Mouse (Mus musculus): Measurements from ENCODE around the gene Mlc1.

Gene Mlc1

DNA sequence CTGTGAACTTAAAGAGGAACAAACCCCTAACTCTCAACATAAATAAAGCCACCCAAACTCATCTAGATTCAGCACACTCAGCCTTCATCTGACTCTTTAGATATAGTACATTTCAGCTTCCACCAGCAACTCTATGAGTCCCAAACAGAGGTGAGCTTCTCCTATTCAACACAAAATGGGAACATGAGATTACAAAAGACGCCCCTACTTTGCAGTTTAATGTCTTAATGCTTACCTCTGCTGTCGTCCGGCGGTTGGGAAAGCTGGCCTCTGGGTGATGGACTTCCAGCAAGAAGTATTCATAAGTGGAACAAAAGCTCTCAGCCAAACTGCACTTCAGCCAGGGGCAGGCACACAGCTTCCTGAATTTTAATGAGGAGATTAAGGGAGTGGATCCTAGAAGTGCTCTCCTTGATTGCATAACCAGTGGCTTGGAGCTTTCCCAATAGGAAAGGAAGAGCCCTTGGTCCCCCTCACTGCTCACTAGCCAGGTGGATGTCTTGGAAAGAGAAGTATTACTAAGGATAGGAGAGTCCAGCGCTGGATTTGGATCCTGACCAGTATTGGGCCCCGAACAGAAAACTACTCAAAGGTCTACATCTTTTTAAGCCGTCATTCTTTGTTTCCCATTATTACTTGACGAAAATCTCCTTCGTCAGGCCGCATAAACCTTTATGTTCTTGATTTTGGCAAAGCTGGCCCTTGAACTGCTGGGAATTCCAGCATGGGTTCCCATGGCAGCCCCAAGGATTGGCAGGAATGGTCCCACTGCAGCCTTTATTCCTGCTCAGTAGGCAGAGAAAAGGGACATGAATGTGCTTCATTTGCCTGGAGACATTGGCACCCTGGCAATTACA is at the start of gene Mlc1:
TSS of gene Mlc1 (minus strand) at position 727 of the 857 bp plus-strand sequence.
- DNase-seq (ENCODE audit: low read depth in 1 of 2, low spot score in 2 of 2): no peak

DNA sequence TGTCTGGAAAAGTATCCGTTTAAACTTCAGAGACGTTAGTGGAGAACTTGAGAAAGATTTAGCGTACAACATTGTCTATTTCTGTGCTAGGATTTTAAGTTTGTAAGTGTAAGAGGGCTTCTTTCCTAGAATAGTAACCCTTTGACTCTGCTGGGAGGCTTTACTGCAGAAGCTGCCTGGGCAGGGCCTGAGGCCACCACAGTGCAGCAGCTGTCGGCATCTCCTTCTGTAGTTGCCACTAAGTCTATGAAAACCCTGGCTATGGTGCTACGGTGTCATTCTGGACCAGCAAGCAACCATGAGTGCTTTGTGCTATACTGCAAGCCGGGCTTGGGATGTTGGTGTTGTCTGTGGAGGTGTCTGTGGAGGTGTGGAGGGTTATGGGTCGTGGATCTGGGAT is 41.7 kb upstream of the Mlc1 start:
- no peak for DNase-seq (ENCODE audit: low read depth in 1 of 2, low spot score in 2 of 2)

DNA sequence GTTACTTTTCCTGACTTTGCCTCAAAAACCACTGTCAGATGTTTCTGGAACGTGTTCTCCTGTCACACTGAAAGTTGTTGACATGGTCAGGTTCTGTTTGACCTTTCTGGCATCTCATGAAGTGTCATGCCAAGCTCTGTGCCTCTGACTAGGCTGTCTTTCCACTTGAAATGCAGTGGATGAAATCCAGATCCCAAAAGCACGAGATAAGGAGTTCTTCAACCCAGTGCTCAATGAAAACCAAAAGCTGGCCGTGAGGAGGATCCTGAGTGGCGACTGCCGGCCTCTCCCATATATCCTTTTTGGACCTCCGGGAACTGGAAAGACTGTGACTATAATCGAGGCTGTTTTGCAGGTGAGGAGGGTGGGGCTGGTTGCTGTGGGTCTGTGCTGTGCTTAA is 41.3 kb upstream of the Mlc1 start:
- DNase-seq (ENCODE audit: low read depth in 1 of 2, low spot score in 2 of 2): no peak

DNA sequence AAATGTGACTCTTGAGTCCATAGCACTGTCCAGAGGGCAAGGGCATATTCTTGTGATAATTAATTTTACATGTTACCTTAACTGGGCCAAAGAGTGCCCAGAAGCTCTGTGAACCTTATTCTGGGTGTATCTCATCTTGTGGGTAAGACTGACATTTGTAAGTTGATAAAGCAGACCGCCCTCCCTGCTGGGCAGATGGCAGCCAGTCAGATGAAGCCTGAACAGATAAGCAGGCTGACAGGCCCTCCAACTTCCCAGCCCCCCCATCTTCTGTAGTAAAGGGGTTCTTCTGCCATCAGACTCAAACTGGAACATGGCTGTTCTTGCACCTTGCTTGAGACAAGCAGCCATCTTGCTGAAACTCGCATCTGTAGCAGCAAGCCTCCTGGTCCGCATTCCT is 37.9 kb upstream of the Mlc1 start:
- no peak for DNase-seq (ENCODE audit: low read depth in 1 of 2, low spot score in 2 of 2)

DNA sequence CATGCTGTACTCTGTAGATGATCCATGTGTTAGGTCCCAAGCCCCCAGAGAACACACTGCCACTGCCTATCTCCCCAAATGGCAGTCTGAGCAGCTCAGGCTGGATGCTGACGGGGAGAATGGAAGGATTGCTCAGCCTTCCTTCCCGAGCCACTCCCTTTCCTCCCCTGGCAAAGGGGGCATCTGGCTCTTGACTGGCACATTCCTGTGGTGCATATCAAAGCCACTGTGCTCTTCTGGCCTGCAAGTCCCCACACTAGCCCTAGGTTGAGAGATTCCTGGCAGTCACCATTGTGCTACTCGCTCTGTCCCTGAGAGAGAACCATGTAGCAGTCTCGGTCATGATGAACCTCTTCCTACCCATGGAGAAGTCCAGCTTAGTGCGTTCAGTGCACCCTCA is 29.0 kb upstream of the Mlc1 start:
- no peak for DNase-seq (ENCODE audit: low read depth in 1 of 2, low spot score in 2 of 2)

DNA sequence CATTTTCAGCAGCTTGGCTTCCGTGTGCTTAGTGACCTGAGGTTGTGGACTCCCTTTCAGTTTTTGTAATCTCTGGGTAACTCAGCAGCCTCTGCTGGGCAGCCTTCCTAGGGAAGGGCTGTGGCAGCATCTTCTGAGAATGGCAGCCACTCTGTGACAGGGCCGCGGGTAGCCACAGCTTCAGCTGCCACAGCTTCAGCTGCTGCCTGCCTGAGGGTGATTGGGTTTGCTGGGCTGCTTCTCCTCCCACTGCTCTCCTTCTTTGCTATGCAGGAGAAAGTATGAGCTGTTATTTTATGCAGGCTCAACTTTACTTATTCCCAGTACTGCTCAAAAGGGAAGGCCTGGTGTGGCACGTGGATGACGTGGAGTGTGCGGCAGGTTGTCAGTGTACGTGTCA is 28.2 kb upstream of the Mlc1 start:
- no peak for DNase-seq (ENCODE audit: low read depth in 1 of 2, low spot score in 2 of 2)

DNA sequence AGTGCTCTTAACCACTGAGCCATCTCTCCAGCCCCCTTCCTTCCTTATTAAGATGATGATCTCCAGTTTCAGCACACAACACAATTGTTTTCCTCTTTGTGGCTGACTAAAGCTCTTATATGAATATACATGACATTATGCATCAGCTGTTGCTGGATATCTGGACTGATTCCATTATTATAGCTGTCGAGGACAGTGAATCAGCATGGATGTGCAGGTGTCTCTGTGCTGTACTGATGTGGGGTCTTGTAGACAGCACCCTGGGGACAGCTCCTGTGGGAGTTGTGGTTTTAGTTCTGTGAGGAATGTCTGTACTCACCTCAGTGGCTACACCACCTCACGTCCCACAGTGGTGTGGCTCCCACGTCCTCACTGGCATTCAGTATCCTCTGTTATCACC is 22.4 kb upstream of the Mlc1 start:
- DNase-seq (ENCODE audit: low read depth in 1 of 2, low spot score in 2 of 2): no peak

DNA sequence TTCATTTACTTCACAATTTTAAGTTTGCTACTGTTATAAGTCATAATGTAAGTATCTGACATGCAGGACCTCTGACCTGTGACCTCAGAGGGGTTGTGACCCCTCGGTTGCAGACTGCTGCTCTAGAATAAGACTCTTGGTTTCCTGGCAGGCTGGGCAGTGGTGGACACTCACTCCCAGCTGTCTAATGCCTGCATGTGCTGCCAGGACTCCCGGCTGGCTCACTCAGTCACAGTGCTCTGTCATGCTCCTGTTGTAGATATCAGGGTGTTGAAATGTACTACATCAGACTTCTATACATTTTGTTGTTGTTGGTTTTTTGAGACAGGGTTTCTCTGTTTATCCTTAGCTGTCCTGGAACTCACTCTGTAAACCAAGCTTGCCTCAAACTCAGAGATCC is 21.6 kb upstream of the Mlc1 start:
- DNase-seq (ENCODE audit: low read depth in 1 of 2, low spot score in 2 of 2): no peak

DNA sequence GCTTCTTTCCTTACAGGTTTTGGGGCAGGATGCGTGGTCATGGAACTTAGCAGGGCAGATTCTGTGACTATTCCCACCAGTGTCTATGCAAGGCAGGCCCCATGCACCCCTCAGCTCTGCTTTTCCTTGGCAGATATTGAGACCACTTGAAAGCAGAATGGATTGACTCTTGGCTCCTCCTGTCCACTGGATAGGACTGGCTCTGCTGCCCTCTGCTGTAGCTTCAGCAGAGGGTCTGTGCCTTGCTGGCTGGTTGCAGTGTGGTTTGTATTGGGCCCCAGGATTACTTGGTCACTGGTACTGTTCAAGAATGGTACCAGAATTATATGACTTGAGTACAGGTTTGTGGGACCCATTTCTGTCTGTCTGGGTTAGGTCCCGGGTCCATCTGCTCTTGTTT is 20.3 kb upstream of the Mlc1 start:
- no peak for DNase-seq (ENCODE audit: low read depth in 1 of 2, low spot score in 2 of 2)

DNA sequence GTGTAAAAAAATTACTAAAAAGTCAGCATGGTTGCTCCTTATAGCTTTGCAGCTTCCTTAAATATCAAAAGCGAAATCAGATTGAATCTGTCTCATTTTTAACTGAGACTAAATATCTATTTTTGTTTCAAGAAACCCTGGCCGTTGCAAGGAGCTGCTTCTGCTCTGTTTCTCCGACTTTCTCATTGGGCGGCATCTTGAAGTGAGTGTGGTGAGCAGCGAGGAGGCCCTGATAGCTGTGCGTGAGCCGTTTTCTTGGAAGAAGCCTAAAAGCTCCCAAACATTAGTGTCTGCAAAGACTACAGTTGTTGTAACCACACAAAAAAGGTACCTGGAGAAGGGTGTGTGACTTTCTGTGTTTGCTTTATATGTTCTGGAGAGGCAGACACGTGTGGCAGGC is 19.8 kb upstream of the Mlc1 start:
- no peak for DNase-seq (ENCODE audit: low read depth in 1 of 2, low spot score in 2 of 2)

DNA sequence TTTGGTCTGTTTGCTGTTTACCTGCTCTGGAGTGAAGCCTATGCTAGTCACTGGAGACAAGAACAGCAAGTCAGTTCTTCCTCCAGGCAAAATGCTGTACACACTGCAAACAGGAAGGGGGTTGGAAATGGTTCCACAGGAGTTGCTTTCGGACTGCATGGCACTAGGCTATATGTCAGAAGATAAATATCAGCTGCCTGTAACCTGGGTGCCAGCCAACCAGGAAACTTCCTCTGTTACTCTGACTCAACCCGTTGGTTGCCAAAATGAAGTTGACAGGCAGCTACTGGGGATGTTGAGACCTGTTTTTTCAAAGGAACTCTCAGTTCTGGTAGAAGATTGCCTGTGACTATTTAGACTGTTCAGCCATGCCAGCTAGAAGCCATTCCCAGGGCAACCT is 10.4 kb upstream of the Mlc1 start:
- DNase-seq (ENCODE audit: low read depth in 1 of 2, low spot score in 2 of 2): no peak

DNA sequence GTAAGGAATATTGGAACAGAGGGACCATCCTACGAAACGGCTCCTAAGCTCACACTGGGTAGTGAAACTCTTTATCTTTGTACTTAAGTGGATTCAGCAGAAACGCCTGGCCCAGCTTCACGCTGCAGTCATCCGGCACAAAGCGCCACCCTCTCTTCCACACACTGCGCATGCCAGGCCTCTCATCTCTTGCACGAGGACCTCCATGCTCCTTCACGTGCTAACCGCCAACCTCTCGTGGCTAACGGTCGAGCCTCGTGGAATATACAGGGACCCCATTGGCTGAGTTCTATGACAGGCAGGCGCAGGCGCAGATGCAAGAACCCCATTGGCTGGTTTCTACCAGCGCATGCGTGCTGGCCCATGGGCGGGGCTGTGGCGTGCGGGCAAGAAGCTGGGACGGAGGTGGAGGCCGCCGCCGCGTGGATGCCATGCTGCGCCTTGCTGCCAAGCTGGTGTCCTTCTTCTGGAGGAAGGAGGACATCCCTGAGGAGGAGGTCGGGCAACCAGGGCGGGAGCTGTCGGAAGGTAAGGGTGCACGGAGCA is 3.8 kb upstream of the Mlc1 start, which contains the start of gene Mov10l1:
TSS of gene Mov10l1 (plus strand) at position 376 of the 546 bp plus-strand sequence.
- no peak for DNase-seq (ENCODE audit: low read depth in 1 of 2, low spot score in 2 of 2)

DNA sequence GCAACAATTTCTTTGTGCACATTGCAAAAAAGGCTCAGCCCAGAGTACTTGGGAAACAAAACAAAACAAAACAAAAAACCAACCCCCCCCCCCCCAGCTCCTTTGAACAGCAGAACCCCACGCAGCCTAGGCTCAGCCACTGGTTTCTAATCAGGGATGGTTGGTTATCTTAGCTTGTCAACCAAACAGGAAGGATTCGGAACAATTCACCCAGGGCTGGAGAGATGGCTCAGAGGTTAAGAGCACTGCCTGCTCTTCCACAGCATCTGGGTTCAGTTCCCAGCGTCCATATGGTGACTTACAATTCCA is 285 bp upstream of the Mlc1 start:
- DNase-seq (ENCODE audit: low read depth in 1 of 2, low spot score in 2 of 2): no peak

DNA sequence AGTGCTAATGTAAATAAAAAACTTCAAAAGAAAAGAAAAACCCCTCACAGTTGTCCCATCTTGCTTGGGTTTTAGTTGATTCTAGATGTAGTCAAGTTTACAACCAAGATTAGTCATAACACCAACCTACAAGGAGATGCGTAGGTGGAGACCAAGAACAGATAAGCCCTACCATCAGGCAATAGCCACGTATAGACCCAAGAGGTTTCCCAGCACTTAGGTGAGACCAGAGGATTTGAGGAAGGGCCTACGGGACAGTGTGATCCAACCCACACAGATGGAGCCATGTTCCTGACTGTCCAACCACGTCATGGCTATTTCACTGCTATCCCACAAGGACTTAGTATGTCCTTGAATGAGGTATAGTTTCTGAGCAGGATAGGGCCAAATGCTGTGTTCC is 6.5 kb downstream of the Mlc1 start:
- DNase-seq (ENCODE audit: low read depth in 1 of 2, low spot score in 2 of 2): no peak

DNA sequence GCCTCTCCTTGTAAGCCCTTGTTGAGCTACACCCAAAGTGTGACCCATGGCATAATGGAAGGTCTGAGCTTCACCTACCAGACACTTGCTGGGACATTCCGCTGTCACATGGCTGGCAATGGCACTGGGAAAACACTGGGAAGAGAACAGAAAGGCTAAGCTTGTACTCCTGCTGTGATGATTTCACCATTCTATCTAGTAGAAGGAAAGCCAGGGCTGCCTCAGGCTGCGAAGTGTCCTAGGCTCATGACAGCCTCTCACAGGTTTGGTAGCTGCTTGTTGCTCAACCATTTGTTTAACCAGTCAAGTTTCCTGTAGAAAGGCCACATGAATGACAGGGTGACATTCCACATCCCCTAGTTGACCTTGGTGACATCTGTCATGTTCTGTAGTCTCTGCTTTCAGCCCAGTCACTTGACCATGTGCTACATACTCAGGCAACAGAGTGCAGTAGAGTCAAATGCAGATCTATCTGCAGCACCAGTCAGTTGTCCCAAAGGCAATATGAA is 14.7 kb downstream of the Mlc1 start:
- DNase-seq (ENCODE audit: low read depth in 1 of 2, low spot score in 2 of 2): no peak

DNA sequence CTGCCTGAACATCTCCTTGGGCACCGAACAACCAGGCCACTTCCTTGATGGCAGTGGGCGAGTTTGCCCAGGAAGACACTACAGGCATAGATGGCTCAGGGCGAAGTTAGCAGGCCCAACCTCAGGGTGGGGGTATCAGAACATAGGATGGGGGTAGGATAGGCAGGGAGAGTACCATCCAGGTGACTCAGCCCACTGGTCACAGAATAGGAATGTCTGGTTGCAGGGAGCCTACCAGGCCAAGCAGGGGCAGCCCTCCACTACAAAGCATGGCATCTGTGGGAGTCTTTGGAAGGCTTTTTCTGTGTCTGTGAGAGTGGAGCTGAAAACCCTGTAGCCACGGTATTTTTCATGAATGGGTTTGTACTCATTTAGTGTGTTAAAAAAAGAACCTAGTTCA is 21.3 kb downstream of the Mlc1 start:
- DNase-seq (ENCODE audit: low read depth in 1 of 2, low spot score in 2 of 2): no peak

DNA sequence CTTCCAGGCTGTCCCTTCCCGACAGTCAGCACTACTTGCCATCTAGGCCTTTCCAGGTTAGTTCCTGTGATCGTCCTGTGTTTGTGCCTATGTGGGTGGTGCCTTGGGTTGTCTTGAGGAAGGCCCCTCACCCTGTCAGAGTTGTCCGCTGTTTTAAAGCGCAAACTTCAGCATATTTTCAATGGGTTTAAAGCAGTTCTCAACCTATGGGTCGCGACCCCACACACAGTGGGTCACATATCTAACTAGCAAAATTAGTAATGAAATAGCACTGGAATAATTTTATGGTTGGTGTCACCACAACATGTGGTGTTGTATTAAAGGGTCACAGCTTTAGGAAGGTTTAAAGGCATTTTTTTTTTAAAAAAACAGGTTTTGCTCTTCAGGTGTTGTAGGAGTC is 23.5 kb downstream of the Mlc1 start:
- DNase-seq (ENCODE audit: low read depth in 1 of 2, low spot score in 2 of 2): no peak

DNA sequence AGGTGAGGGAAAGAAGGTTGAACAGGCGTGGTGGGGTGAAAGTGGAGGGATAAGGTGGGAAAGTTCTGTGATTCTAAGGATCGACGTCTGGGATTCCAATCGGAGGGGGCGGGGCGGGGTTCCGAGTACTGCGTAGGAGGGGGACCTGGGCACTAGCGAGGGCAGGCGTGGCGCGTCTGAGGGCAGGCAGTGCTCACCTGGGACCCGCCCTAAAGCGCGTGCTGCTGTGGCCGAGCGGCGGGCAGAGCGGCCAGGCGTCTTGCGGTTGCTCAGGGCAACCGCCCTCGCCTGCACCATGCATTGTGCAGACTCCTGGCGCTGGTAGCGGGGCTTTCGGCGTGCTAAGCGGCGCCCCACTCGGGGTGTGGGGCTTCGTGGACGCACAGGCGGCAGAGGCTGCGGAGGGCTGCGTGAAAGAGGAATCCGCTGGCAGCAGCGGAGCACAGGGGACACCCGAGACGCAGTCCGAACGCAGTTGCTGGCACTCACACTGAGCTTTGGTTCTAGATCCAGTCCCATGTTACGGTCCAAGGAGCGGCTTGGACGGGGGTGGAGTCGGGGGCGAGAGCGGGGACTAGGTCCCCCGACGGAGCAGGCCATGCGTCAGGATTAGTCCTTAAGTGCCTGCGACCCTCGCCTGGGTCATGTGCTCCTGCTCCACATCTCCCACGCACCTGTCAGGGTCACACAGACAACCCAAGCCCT is 24.3 kb downstream of the Mlc1 start, which contains the start of gene Ttll8:
TSS of gene Ttll8 (minus strand) at position 51 of the 705 bp plus-strand sequence.
- no peak for DNase-seq (ENCODE audit: low read depth in 1 of 2, low spot score in 2 of 2)

DNA sequence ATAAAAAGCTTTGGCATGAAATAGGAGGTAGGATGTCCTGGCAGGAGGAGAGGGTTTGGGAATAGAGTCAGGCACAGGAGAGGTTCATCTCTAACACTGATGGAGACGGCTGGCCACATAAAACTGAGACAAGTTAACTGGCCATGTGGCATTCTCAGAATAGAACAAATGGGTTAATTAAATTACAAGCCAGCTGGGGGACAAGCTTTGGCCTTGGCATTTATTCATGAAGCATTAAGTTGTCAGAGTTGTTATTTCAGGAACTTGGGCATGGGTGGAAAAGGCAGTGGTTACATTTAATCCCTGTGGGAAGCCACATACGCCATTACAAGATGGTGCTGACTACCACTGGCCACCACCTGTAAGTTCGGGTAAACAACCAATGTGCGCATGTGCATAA is 27.6 kb downstream of the Mlc1 start:
- no peak for DNase-seq (ENCODE audit: low read depth in 1 of 2, low spot score in 2 of 2)

DNA sequence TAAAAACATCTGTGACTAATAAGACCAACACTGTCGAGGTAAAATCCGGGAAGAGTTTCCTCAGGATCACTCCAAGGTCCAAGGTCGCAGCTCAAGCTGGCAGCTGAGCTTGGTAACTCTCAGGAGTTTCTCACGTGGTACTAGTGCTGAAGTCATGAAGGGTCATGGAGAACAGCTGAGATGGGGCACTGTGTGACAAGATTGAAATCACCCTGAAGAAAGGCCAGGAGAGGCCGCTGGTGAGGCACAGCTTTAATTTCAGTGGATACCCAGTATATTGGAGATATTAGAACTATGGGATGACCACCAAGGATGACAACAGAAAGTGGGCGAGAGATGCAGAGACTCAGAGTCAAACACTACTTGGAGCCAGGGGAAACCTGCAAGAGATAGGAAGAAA is 32.0 kb downstream of the Mlc1 start:
- DNase-seq (ENCODE audit: low read depth in 1 of 2, low spot score in 2 of 2): no peak

DNA sequence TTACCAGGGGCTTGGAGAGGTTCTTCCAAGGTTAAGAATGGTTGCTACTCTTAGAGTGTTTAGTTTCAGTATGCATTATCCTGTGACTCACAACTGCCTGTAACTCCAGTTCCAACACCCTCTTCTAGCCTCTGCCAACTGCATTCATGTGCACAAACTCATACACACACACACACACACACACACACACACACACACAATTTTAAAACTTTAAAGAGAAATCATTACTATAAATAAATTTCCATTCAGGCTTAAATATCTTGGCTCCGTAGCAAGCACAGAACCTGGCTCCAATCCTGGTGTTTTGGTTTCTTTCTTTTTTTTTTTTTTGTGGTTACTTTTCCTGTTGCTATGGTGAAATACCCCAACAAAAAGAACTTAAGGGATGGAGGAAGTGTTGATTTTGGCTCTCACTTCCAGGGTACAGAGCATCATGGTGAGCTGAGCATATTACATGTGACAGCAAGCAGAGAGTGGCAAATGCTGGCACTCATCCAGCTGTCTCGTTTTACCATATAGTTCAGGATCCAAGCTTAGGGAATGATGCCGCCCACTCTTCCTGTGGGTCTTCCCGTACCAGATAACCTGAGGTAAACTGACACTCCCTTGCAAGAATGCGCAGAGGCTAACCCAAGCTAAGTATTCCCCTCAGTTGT is 34.8 kb downstream of the Mlc1 start:
- DNase-seq (ENCODE audit: low read depth in 1 of 2, low spot score in 2 of 2): no peak

DNA sequence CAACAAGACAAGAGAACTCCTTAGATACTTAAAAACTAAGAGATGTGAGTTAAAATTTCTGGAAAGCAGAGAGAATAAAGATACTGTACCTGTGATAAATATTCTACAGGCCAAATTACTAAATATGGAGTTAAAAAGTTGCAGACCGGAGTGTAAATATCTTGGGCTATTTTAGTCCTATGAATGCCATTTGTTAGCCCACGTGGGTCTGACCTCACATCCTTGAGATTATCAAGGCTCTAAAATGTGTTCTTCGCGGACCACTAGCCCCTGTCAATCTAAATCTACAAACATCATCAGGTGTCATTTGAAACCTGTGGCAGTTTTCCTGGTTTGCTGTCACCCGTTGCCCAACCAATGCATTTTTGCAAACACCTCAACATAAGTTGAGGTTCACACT is 36.0 kb downstream of the Mlc1 start:
- DNase-seq (ENCODE audit: low read depth in 1 of 2, low spot score in 2 of 2): no peak
